In genomic region chr4:120731030-120731644, GRCm38 (mm10) we compare ENCODE assay signal across 7 mouse cellular contexts. TPM values are rescaled to one million over a fixed set of nuclear protein-coding genes. Genes with fewer than 3 reads are reported as not detected.
DNase-seq lines count a peak whose midpoint lies in the region; ATAC-seq and TF ChIP-seq lines count a peak whose summit lies in the region.

No protein-coding gene starts in this region.

- peaks cover 22% of the 10 kb centered on the region for H3K27me3 ChIP-seq in heart, embryonic 16.5 days (ENCODE audit: control insufficient read depth, insufficient read depth, low read length)
- peaks cover 97% of the 10 kb centered on the region for H3K27me3 ChIP-seq in megakaryocyte, embryonic 14.5 days (replicated peaks)

- 1% methylated on average over 40 of the region's 40 CpGs for WGBS in bone marrow, adult 2 months
- under 1% methylated on average over 40 of the region's 40 CpGs for WGBS in heart, embryonic 16.5 days

- no peak for TF ChIP-seq POLR2A in bone marrow, adult 2 months (IDR thresholded peaks at IDR 0.05; ENCODE audit: borderline replicate concordance, control insufficient read depth, low read depth, low read length)
- TF ChIP-seq POLR2A in embryonic fibroblast, embryonic 13.5 days (IDR thresholded peaks at IDR 0.05; ENCODE audit: low read depth, low read length), result no peak

- no peak overlapping the region for H3K27ac ChIP-seq in bone marrow, adult 2 months (ENCODE audit: control insufficient read depth, insufficient read depth, low read depth, low read length, poor library complexity)
- H3K27ac ChIP-seq in embryonic fibroblast, embryonic 13.5 days (ENCODE audit: insufficient read depth, low read length), result no peak overlapping the region
- H3K27ac ChIP-seq in heart, embryonic 16.5 days (ENCODE audit: low read length), result no peak overlapping the region

- ATAC-seq in heart, embryonic 16.5 days (replicated peaks; ENCODE audit: extremely low read depth, insufficient read depth, low FRiP score), result peak; percentile 76

- H3K4me3 ChIP-seq in bone marrow, adult 2 months (replicated peaks; ENCODE audit: control insufficient read depth, low read depth, low read length), result peak overlapping the region; percentile 61
- peak overlapping the region; percentile 42 for H3K4me3 ChIP-seq in embryonic fibroblast, embryonic 13.5 days (ENCODE audit: insufficient read depth, low read length)
- H3K4me3 ChIP-seq in heart, embryonic 16.5 days (ENCODE audit: low read length), result peak overlapping the region; percentile 68
- peak overlapping the region; percentile 94 for H3K4me3 ChIP-seq in megakaryocyte, embryonic 14.5 days (replicated peaks)

- peak overlapping the region; percentile 79 for H3K9ac ChIP-seq in heart, embryonic 16.5 days (ENCODE audit: low read length)

- H3K9me3 ChIP-seq in heart, embryonic 16.5 days (replicated peaks; ENCODE audit: control insufficient read depth, low read length), result no peaks in the 10 kb centered on the region
- no peaks in the 10 kb centered on the region for H3K9me3 ChIP-seq in megakaryocyte, embryonic 14.5 days

- no peak for TF ChIP-seq CTCF in bone marrow, adult 2 months (IDR thresholded peaks at IDR 0.05; ENCODE audit: control insufficient read depth, insufficient read depth, low read length)
- no peak for TF ChIP-seq CTCF in embryonic fibroblast, embryonic 13.5 days (IDR thresholded peaks at IDR 0.05; ENCODE audit: borderline replicate concordance, insufficient read depth, low read length)

- H3K4me2 ChIP-seq in heart, embryonic 16.5 days (ENCODE audit: low read depth, low read length), result peak overlapping the region; percentile 100

- peak; percentile 65 for DNase-seq in ES-CJ7 (ENCODE audit: low read depth, low spot score)
- peak; percentile 78 for DNase-seq in kidney, postnatal 14 days
- DNase-seq in spleen, postnatal 10 days (ENCODE audit: low spot score in 2 of 2), result peak; percentile 48 to 80

- no peaks in the 10 kb centered on the region for H3K36me3 ChIP-seq in heart, embryonic 16.5 days (ENCODE audit: control insufficient read depth, insufficient read depth)
- H3K36me3 ChIP-seq in megakaryocyte, embryonic 14.5 days (replicated peaks; ENCODE audit: low read length), result no peaks in the 10 kb centered on the region

- no peaks in the 10 kb centered on the region; the same call in 1 of the 2 replicates for H3K4me1 ChIP-seq in bone marrow, adult 2 months (ENCODE audit: control insufficient read depth, insufficient read depth, low read length)
- no peaks in the 10 kb centered on the region; the same call in 1 of the 2 replicates for H3K4me1 ChIP-seq in embryonic fibroblast, embryonic 13.5 days (ENCODE audit: control insufficient read depth, insufficient read depth, low read length)
- H3K4me1 ChIP-seq in heart, embryonic 16.5 days (ENCODE audit: control insufficient read depth, insufficient read depth, low read length), result peaks cover 16% of the 10 kb centered on the region
- H3K4me1 ChIP-seq in megakaryocyte, embryonic 14.5 days, result peaks cover 21% of the 10 kb centered on the region

RNA-seq across cellular contexts. Expression of gene Kcnq4, which starts 17.3 kb away (rescaled TPM):
- polyA plus RNA-seq in bone marrow, adult 2 months (2011; ENCODE audit: insufficient read depth, insufficient read length, low replicate concordance, missing spikeins), result not detected in 2 replicates
- polyA plus RNA-seq in embryonic fibroblast, embryonic 13.5 days (2011; ENCODE audit: insufficient read length, low read depth, missing spikeins), result 0.74 and 0.75 TPM in 2 replicates
- 0.85 and 1.0 TPM in 2 replicates for polyA plus RNA-seq in heart, embryonic 16.5 days (2015; fragmentation: Nextera tagmentation; extraction: Ambion mirVana)
- polyA plus RNA-seq in megakaryocyte, embryonic 14.5 days (2012; ENCODE audit: insufficient read depth, low replicate concordance), result not detected in 2 replicates

Comparison
In these comparisons a context has a peak if more than half of its experiments do, and no peak if none do; other contexts are left out.
1. H3K4me3 ChIP-seq: peak in every context shown above with its lines; median percentile 94 in megakaryocyte, embryonic 14.5 days; 68 in heart, embryonic 16.5 days; 61 in bone marrow, adult 2 months; 42 in embryonic fibroblast, embryonic 13.5 days.